Mouse (Mus musculus) cerebellum, adult 18-20 months (tissue): ENCODE data around the gene Acot6.

ENCODE experiments used
- DNase-seq, 2 experiments: peaks; one replicate each; pipeline ENCODE4 v3.0.0; 2021

The Acot6 gene

GRCm38 (mm10) chr12:84107012-84107411 lies 6.6 kb downstream of the Acot6 start:
- DNase-seq: no peak

- DNase-seq: no peak
Observed at GRCm38 (mm10) chr12:84107692-84108091, 7.2 kb downstream of the Acot6 start.

GRCm38 (mm10) chr12:84109924-84110323 lies 9.5 kb downstream of the Acot6 start:
- no peak for DNase-seq

- no peak for DNase-seq
Observed at GRCm38 (mm10) chr12:84110814-84111213, 10.4 kb downstream of the Acot6 start.

GRCm38 (mm10) chr12:84113676-84114075 lies 13.2 kb downstream of the Acot6 start:
- no peak for DNase-seq

GRCm38 (mm10) chr12:84114153-84114994 lies 13.9 kb downstream of the Acot6 start, which contains the start of gene Dnal1:
Dnal1 (plus strand) TSS chr12:84114366.
- peak; percentile 91 to 92 for DNase-seq

- no peak for DNase-seq
Observed at GRCm38 (mm10) chr12:84119584-84119983, 19.1 kb downstream of the Acot6 start.

GRCm38 (mm10) chr12:84125892-84126291 lies 25.4 kb downstream of the Acot6 start:
- no peak for DNase-seq

GRCm38 (mm10) chr12:84126899-84127298 lies 26.4 kb downstream of the Acot6 start:
- DNase-seq: no peak

GRCm38 (mm10) chr12:84128576-84128975 lies 28.1 kb downstream of the Acot6 start:
- no peak for DNase-seq

- no peak for DNase-seq
Observed at GRCm38 (mm10) chr12:84129931-84130330, 29.5 kb downstream of the Acot6 start.

- peak in 1 of 2 experiments; percentile 13 for DNase-seq
Observed at GRCm38 (mm10) chr12:84132265-84132664, 31.8 kb downstream of the Acot6 start.

- no peak for DNase-seq
Observed at GRCm38 (mm10) chr12:84137131-84137530, 36.7 kb downstream of the Acot6 start.

GRCm38 (mm10) chr12:84140135-84140534 lies 39.7 kb downstream of the Acot6 start:
- no peak for DNase-seq

GRCm38 (mm10) chr12:84141271-84141670 lies 40.8 kb downstream of the Acot6 start:
- no peak for DNase-seq

GRCm38 (mm10) chr12:84142281-84143050 lies 42.0 kb downstream of the Acot6 start:
- DNase-seq: no peak

GRCm38 (mm10) chr12:84147954-84148621 lies 47.6 kb downstream of the Acot6 start, which contains the start of gene Pnma1:
Pnma1 (minus strand) TSS chr12:84148489.
- peak; percentile 60 to 63 for DNase-seq

- no peak for DNase-seq
Observed at GRCm38 (mm10) chr12:84148622-84149012, 48.2 kb downstream of the Acot6 start.

- no peak for DNase-seq
Observed at GRCm38 (mm10) chr12:84149971-84150370, 49.5 kb downstream of the Acot6 start.

GRCm38 (mm10) chr12:84150976-84151375 lies 50.5 kb downstream of the Acot6 start:
- DNase-seq: peak in 1 of 2 experiments; percentile 15

GRCm38 (mm10) chr12:84151911-84152310 lies 51.5 kb downstream of the Acot6 start:
- no peak for DNase-seq

GRCm38 (mm10) chr12:84152352-84153190 lies 52.1 kb downstream of the Acot6 start:
- peak in 1 of 2 experiments; percentile 16 for DNase-seq
